Mouse (Mus musculus) kidney, adult 2 months (tissue): ENCODE measurements around the gene Tmem132a.

Source experiments
- CTCF ChIP-seq: fragments of 200-500 bp; conservative IDR thresholded peaks from 2 replicates; pipeline ENCODE4 v1.5.1; 2011; ENCODE audit warnings: low read depth, mild to moderate bottlenecking, control low read depth, low read length, moderate library complexity, mixed read lengths; ENCODE audit not compliant: insufficient read depth, insufficient read length
- POLR2A ChIP-seq: fragments of 200-500 bp; IDR thresholded peaks from one replicate; pipeline ENCODE4 v1.6.1; 2011; ENCODE audit warnings: low read depth, low read length, control low read depth

GRCm38 (mm10) chr19:10847311-10848087 lies 22.2 kb downstream of the Tmem132a start:
- TF ChIP-seq CTCF (no peak), POLR2A (no peak)
